Mouse (Mus musculus): Measurements from ENCODE around the gene Slc37a2. TPM values are rescaled to one million over a fixed set of nuclear protein-coding genes. Genes with fewer than 3 reads are reported as not detected.

Gene Slc37a2
- polyA plus RNA-seq, 1 experiment from 2014 or later = 1.5 TPM

DNA sequence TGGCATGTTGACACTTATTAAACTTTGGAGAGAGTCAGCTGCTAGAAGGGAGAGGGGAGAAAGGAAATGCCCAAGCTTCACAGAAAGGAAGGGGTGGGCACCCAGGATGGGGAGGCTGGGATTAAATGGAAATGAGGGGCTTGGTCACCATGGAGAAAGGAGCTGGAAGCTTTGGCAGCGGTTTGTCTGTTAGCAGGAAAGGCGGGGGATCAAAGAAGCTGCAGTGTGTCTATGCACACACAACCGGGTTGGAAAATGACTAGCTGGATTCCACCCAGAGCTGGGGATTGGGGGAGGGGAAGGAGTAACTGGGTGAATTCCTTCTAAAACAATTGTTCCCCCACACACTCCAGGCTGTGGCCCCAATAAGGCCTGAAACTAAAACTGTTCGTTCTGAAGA, 76.6 kb downstream of the Slc37a2 start:
- H3K4me1 ChIP-seq (replicated peaks; ENCODE audit: control insufficient read depth, insufficient read depth, low read length) = no peaks in the 10 kb centered on the region
- DNase-seq (ENCODE audit: low spot score) (no peak), ATAC-seq (replicated peaks; ENCODE audit: low FRiP score, low TSS enrichment, low read depth) (no peak)
- 31% methylated on average over 4 of the region's 4 CpGs for WGBS
- H3K27ac ChIP-seq (ENCODE audit: low read depth) = no peak overlapping the region
- H3K9ac ChIP-seq (ENCODE audit: low read length) = no peak overlapping the region
- H3K4me2 ChIP-seq (ENCODE audit: low read length) = no peak overlapping the region
- H3K9me3 ChIP-seq (ENCODE audit: control insufficient read depth, low read length) = no peaks in the 10 kb centered on the region
- H3K36me3 ChIP-seq (ENCODE audit: control insufficient read depth, insufficient read depth, low read length) = no peaks in the 10 kb centered on the region
- H3K4me3 ChIP-seq (ENCODE audit: low read depth, low read length) = no peak overlapping the region
- peaks cover 2% of the 10 kb centered on the region; the same call in 1 of the 2 replicates for H3K27me3 ChIP-seq (replicated peaks; ENCODE audit: control insufficient read depth, insufficient read depth, low read length)

Other genes with a start within 250 kb of the Slc37a2 start
- gene Pknox2, start 108.3 kb downstream of the Slc37a2 start, polyA plus RNA-seq (2014; fragmentation: Nextera tagmentation; extraction: Ambion mirVana) = 8.8 and 9.6 TPM in 2 replicates
- gene Tmem218, start 47.5 kb downstream of the Slc37a2 start, polyA plus RNA-seq (2014; fragmentation: Nextera tagmentation; extraction: Ambion mirVana) = 9.9 and 10.6 TPM in 2 replicates
- gene Ccdc15, start 92.7 kb upstream of the Slc37a2 start, polyA plus RNA-seq (2014; fragmentation: Nextera tagmentation; extraction: Ambion mirVana) = 6.4 and 6.7 TPM in 2 replicates
- gene Hepacam, start 111.6 kb upstream of the Slc37a2 start, polyA plus RNA-seq (2014; fragmentation: Nextera tagmentation; extraction: Ambion mirVana) = not detected in 2 replicates
- gene Robo4, start 146.2 kb upstream of the Slc37a2 start, polyA plus RNA-seq (2014; fragmentation: Nextera tagmentation; extraction: Ambion mirVana) = 9.8 and 12.8 TPM in 2 replicates
- gene Robo3, start 177.5 kb upstream of the Slc37a2 start, polyA plus RNA-seq (2014; fragmentation: Nextera tagmentation; extraction: Ambion mirVana) = not detected in 2 replicates
- gene Msantd2, start 233.6 kb upstream of the Slc37a2 start, polyA plus RNA-seq (2014; fragmentation: Nextera tagmentation; extraction: Ambion mirVana) = 28.7 and 29.5 TPM in 2 replicates

Measured in intestine, embryonic 14.5 days (tissue).